Mouse (Mus musculus): ENCODE results near the gene Rbm26. TPM values are rescaled to one million over a fixed set of nuclear protein-coding genes. Genes with fewer than 3 reads are reported as not detected.

The Rbm26 gene
- polyA plus RNA-seq (2016; fragmentation: Nextera tagmentation; extraction: Ambion mirVana) = 51.0 and 51.1 TPM in 2 replicates

DNA sequence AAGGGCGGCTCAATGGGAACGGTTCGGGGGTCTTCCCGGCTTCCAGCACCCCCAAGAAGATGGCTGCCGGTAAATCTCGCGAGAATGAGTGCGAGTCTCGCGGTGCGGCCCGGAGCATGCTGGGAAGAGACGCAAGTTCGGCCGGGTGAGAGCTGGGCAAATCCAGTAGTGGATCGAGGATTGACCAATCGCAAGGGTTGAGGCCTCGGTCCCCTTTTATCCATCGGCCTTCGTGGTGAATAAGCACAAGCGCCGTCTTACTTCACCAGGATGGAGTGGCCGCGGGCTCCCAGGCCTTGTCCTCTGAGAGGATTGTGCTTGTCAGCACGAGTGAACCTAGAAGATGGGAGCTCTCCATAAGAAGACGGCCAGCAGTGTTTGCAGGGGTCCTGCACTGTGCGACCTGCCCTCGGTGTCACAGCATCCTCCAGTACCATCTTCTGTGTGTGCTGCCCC is at the start of gene Rbm26:
Rbm26 (minus strand) TSS at position 90 of the 456 bp plus-strand sequence.
- WGBS = under 1% methylated on average over 28 of the region's 28 CpGs
- no peaks in the 10 kb centered on the region for H3K9me3 ChIP-seq
- H3K27me3 ChIP-seq = no peaks in the 10 kb centered on the region
- H3K4me2 ChIP-seq (replicated peaks) = peak within 1 kb of the TSS; percentile 77
- peak within 1 kb of the TSS; percentile 96 for H3K27ac ChIP-seq
- H3K9ac ChIP-seq = peak within 1 kb of the TSS; percentile 98
- ATAC-seq (ENCODE audit: insufficient number of reproducible peaks, insufficient read depth, low FRiP score, low TSS enrichment) = peak; percentile 92
- H3K4me3 ChIP-seq = peak within 1 kb of the TSS; percentile 98
- no peaks in the 10 kb centered on the region for H3K36me3 ChIP-seq
- H3K4me1 ChIP-seq = peaks cover 12% of the 10 kb centered on the region

DNA sequence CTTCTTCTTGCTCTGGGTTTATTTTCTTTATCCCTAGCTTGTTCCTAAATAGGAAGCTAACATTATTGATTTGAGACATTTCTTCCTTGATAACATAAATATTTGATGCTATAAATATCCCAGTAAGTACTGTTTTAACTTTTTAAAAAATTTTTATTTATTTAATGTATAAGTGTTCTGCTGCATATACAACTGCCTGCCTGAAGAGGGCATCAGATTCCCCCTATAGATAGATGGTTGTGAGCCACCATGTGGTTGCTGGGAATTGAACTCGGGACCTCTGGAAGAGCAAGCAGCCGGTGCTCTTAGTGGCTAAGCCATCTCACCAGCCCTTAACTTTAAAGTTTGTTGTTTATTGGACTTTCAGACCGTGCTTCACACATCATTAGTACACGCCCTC is 48.7 kb upstream of the Rbm26 start:
- Histone ChIP-seq H3K9ac (no peak overlapping the region), H3K27me3 (no peaks in the 10 kb centered on the region), H3K27ac (no peak overlapping the region), H3K4me2 (replicated peaks) (no peak overlapping the region), H3K4me3 (no peak overlapping the region), H3K4me1 (no peaks in the 10 kb centered on the region), H3K9me3 (no peaks in the 10 kb centered on the region), H3K36me3 (no peaks in the 10 kb centered on the region)
- WGBS = 89% methylated on average over 4 of the region's 4 CpGs
- no peak for ATAC-seq (ENCODE audit: insufficient number of reproducible peaks, insufficient read depth, low FRiP score, low TSS enrichment)

DNA sequence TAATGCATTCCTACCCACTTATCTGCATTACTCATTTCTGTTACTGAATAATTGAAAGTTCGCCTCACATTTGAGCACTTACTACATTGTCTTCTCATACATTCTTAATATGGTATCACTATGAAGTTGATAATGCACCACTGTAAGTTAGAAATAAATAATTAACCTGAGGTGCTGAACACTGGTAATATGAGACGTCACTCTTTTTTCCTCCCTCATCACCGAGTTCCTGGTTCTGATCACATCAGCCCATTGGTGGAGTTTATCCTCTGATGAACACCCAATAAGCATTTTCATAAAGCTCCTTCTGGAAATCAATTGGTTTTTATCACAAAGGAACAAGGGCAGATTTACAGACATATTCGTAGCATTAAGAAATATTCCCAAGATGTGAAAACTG is 45.1 kb upstream of the Rbm26 start:
- Histone ChIP-seq H3K27ac (no peak overlapping the region), H3K9ac (no peak overlapping the region), H3K9me3 (no peaks in the 10 kb centered on the region), H3K36me3 (no peaks in the 10 kb centered on the region), H3K27me3 (no peaks in the 10 kb centered on the region), H3K4me1 (no peaks in the 10 kb centered on the region), H3K4me2 (replicated peaks) (no peak overlapping the region), H3K4me3 (no peak overlapping the region)
- 79% methylated on average over 4 of the region's 4 CpGs for WGBS
- no peak for ATAC-seq (ENCODE audit: insufficient number of reproducible peaks, insufficient read depth, low FRiP score, low TSS enrichment)

DNA sequence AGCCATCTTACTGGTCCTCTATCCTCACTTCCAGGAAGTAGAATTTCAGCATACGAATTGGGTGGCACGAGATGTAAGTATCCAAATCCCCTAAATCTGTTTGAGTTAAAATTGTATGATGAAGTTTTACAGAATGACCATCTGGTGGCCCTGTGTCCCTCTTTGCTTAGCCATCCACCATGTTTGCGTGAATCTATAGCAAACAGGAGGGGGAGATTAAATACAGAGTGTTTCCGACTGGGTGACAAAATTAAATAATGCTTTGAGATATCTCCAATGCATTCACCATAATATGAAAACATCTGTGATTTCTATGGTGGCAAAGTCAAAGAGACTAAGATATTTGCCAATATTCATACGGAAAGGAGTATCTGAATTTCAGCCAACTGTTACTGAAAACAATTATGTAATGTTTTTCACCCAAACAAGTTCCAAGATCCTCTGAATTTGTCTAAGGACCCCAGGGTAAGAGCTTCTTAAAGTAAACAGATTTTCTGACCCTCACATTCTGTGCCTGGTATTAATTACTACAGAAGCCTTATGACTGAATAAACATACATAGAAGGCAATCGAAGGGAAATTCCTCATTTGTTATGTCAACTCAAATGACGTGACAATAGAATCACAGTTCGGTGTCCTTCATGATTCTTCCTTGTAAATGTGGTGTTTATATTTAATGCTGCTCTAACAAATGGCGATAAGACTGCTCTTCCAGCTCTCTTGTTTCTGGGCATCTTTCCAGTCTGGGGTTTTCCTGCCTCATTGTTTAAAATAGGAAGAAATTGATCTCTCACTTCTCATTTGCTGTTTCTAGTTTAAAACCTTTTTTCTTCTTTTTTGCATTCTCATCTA is 42.6 kb upstream of the Rbm26 start:
- Histone ChIP-seq H3K27ac (no peak overlapping the region), H3K36me3 (no peaks in the 10 kb centered on the region), H3K9me3 (no peaks in the 10 kb centered on the region), H3K4me1 (no peaks in the 10 kb centered on the region), H3K9ac (no peak overlapping the region), H3K27me3 (no peaks in the 10 kb centered on the region), H3K4me3 (no peak overlapping the region), H3K4me2 (replicated peaks) (no peak overlapping the region)
- 56% methylated on average over 9 of the region's 9 CpGs for WGBS
- no peak for ATAC-seq (ENCODE audit: insufficient number of reproducible peaks, insufficient read depth, low FRiP score, low TSS enrichment)

DNA sequence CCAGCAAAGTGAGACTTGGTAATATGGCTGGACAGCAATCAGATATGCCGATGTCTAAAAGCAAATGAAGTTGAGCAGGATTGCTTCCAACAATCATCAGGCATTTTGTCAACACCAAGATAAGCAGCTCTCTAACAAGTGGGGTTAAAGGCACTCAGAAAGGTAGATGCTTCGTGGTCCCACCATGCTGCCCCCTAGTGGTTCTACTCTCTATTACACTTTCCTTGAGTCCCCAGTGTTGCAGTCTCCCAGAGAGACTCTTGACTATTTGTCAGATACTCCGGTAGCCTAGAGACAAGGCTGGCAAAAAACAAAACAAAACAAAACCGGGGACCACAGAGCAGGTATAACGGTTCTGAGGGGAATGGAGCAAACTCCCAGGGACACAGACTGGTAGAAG is 21.3 kb upstream of the Rbm26 start:
- WGBS = 58% methylated on average over 5 of the region's 5 CpGs
- no peak for ATAC-seq (ENCODE audit: insufficient number of reproducible peaks, insufficient read depth, low FRiP score, low TSS enrichment)
- Histone ChIP-seq H3K27ac (no peak overlapping the region), H3K4me1 (no peaks in the 10 kb centered on the region), H3K36me3 (no peaks in the 10 kb centered on the region), H3K4me2 (replicated peaks) (no peak overlapping the region), H3K9ac (no peak overlapping the region), H3K27me3 (no peaks in the 10 kb centered on the region), H3K9me3 (no peaks in the 10 kb centered on the region), H3K4me3 (no peak overlapping the region)

DNA sequence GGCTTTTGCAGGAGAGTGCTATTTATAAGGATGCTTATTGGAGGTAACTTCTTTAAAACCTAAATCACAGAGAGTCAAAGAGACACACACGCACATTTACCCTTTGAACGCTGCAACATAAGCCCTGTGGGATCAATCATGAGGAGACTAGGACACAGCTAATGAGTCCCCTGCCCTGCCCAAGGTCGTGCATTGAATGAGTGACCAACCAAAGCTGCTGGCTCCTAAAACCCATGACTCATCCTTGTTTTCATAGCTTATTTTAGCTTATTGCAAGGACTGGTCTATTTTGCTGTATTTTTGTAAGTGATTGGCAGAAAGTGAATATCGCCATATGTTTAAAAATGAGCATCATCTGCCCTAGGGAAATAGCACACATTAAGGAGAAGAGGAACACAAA is 17.6 kb upstream of the Rbm26 start:
- Histone ChIP-seq H3K9ac (no peak overlapping the region), H3K4me2 (replicated peaks) (no peak overlapping the region), H3K27ac (no peak overlapping the region), H3K36me3 (no peaks in the 10 kb centered on the region), H3K4me1 (no peaks in the 10 kb centered on the region), H3K4me3 (no peak overlapping the region), H3K9me3 (no peaks in the 10 kb centered on the region), H3K27me3 (no peaks in the 10 kb centered on the region)
- WGBS = 60% methylated on average over 4 of the region's 4 CpGs
- ATAC-seq (ENCODE audit: insufficient number of reproducible peaks, insufficient read depth, low FRiP score, low TSS enrichment) = no peak

DNA sequence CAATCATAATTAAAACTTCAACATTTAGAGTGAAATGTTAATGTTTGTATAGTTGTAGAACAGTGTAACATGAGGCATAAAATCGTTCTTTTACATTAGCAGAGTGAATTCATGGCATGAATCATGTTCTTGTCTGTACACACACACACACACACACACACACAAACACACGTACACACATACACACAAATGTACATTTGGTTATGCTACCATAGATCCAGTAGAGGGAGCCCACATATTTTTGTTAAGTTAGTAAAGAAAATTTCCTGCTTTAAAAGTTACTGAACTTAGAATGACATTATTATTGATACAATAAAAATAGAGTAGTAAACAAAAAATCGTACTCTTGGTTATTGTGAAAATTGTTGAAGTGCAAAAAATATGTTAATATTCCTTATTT is 7.7 kb upstream of the Rbm26 start:
- Histone ChIP-seq H3K4me2 (replicated peaks) (no peak overlapping the region), H3K9me3 (no peaks in the 10 kb centered on the region), H3K4me1 (no peaks in the 10 kb centered on the region), H3K9ac (no peak overlapping the region), H3K27me3 (no peaks in the 10 kb centered on the region), H3K4me3 (no peak overlapping the region), H3K27ac (no peak overlapping the region), H3K36me3 (no peaks in the 10 kb centered on the region)
- WGBS = 57% methylated on average over 3 of the region's 3 CpGs
- ATAC-seq (ENCODE audit: insufficient number of reproducible peaks, insufficient read depth, low FRiP score, low TSS enrichment) = no peak

DNA sequence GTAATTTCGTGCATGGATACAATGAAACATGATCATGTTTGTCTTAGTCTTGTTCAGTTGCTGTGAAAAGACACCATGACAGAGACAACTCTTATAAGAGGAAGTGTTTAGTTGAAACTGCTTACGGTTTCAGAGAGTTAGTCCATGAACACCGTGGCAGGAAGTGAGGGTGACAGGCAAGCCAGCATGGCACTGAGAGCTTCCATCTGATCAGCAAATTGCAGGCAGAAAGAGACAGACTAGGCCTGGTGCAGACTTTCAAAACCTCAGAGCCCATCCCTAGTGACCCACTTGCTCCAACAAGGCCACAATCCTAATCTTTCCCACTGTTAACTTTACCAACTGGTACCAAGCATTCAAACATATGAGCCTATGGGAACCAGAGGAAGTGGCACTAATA is 5.7 kb upstream of the Rbm26 start:
- no peak overlapping the region for H3K4me2 ChIP-seq (replicated peaks)
- no peaks in the 10 kb centered on the region for H3K4me1 ChIP-seq
- H3K4me3 ChIP-seq = no peak overlapping the region
- no peak for ATAC-seq (ENCODE audit: insufficient number of reproducible peaks, insufficient read depth, low FRiP score, low TSS enrichment)
- H3K27ac ChIP-seq = no peak overlapping the region
- no peaks in the 10 kb centered on the region for H3K36me3 ChIP-seq
- 74% methylated on average over 3 of the region's 3 CpGs for WGBS
- no peaks in the 10 kb centered on the region for H3K27me3 ChIP-seq
- H3K9me3 ChIP-seq = no peaks in the 10 kb centered on the region
- H3K9ac ChIP-seq = no peak overlapping the region

DNA sequence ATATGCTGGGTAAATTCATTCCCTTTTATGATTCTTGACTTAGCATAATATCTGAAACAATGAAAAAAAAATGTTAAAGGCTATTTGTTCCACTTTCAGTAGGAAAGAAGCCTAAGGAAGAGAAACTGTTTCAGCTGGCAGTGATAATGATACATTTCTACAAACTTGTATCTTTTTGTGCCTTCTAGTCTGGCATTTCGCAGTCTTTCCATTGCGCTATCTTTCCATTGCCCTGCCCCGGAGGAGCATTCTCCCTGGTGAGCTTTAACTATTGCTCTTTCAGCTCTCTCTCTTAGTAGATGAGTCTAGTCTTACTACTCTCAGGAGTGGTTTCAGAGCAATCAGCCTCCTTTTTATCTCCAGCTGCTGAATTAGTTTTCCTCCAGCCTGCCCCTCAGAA is 2.6 kb upstream of the Rbm26 start:
- Histone ChIP-seq H3K9me3 (no peaks in the 10 kb centered on the region), H3K27me3 (no peaks in the 10 kb centered on the region), H3K27ac (no peak overlapping the region), H3K4me1 (peaks cover 11% of the 10 kb centered on the region), H3K4me3 (no peak overlapping the region), H3K9ac (no peak overlapping the region), H3K4me2 (replicated peaks) (no peak overlapping the region), H3K36me3 (no peaks in the 10 kb centered on the region)
- WGBS = 94% methylated on average over 3 of the region's 3 CpGs
- no peak for ATAC-seq (ENCODE audit: insufficient number of reproducible peaks, insufficient read depth, low FRiP score, low TSS enrichment)

DNA sequence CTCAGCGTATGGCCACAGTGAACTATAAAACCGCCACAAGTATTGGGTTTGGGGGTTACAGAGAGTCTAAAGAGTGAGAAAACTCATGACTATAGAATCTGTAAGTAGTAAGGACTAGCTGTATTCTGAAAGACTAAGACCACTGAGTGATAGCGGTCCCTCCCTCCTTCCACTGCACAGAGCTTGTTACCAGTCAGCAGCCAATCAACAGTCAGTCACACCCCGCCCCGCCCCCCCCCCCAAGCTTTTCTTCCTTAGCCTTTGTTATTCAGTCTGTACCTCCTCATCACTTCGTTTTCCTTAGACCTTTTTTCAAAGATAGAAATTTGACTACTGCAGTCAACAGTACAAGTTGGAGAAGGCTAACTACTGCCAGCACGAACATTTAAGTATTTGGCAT is 1.9 kb upstream of the Rbm26 start:
- Histone ChIP-seq H3K4me1 (peaks cover 12% of the 10 kb centered on the region), H3K9me3 (no peaks in the 10 kb centered on the region), H3K4me3 (no peak overlapping the region), H3K4me2 (replicated peaks) (no peak overlapping the region), H3K27ac (no peak overlapping the region), H3K36me3 (no peaks in the 10 kb centered on the region), H3K27me3 (no peaks in the 10 kb centered on the region), H3K9ac (no peak overlapping the region)
- ATAC-seq (ENCODE audit: insufficient number of reproducible peaks, insufficient read depth, low FRiP score, low TSS enrichment) = no peak
- 53% methylated on average over 7 of the region's 7 CpGs for WGBS

DNA sequence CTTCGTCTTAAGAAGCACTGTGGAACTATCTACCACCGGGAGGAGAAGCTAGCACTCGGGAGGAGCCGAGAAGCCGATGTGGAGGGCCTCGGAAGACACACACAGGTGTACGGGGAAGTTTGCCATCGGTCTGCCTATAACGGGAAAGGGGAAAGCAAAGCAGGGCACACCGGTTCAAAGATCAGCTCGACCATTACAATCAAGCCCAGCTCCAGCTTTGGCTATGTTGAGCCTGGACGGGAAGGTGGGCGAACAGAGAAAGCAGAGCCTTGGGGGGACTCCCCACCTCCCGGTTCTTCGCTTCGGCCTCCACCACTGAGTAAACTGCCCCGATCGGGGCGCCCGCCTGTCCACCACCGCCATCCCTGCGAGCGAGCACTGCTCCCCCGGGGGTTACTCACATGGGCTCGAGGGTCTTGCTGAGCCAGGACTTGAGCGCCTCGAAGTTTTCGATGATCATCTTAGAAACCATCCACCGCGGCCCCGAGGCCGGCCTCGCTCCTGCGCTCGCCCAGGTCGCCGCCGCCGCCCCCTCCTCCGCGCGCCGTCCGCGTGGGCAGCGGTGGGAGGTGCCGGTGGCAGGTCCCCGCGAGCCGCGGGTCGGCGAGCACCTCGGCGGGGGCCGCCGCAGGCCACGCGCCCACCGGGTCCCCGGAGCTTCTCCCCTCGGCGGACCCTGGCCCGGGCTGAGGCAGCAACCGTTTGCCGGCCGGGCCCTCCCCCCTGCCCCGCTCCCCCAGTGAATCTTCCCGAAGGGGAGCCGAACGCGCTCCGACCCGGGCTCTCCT is 552 bp downstream of the Rbm26 start:
- WGBS = under 1% methylated on average over 68 of the region's 74 CpGs
- peak overlapping the region; percentile 98 for H3K9ac ChIP-seq
- peak; percentile 80 for ATAC-seq (ENCODE audit: insufficient number of reproducible peaks, insufficient read depth, low FRiP score, low TSS enrichment)
- H3K4me1 ChIP-seq = peaks cover 12% of the 10 kb centered on the region
- no peaks in the 10 kb centered on the region for H3K27me3 ChIP-seq
- H3K36me3 ChIP-seq = no peaks in the 10 kb centered on the region
- peak overlapping the region; percentile 98 for H3K4me3 ChIP-seq
- H3K9me3 ChIP-seq = no peaks in the 10 kb centered on the region
- H3K27ac ChIP-seq = peak overlapping the region; percentile 96
- H3K4me2 ChIP-seq (replicated peaks) = peak overlapping the region; percentile 77

DNA sequence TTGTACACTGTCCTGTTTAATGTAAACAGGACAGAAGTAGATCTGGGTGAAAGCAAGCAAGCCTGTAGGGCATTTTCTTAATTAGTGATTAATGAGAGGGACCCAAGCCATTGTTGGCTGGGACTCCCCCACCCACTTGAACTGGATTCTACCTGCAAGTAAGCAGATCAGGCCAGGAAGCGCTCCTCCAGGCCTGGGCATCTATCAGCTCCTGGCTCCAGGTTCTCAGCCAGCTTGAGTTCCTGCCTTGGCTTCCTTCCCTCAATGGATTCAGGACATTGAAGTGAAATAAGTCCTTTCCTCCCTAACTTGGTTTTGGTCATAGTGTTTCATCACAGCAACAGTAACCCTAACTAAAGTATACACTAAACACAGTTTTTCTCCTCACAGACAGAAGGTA is 9.9 kb downstream of the Rbm26 start:
- no peak overlapping the region for H3K9ac ChIP-seq
- H3K4me1 ChIP-seq = 0 out of 2 replicates have a peak, but pooled peaks cover 3% of the 10 kb centered on the region
- no peak overlapping the region for H3K4me2 ChIP-seq (replicated peaks)
- H3K9me3 ChIP-seq = no peaks in the 10 kb centered on the region
- no peaks in the 10 kb centered on the region; the same call in 1 of the 2 replicates for H3K36me3 ChIP-seq
- ATAC-seq (ENCODE audit: insufficient number of reproducible peaks, insufficient read depth, low FRiP score, low TSS enrichment) = no peak
- H3K27me3 ChIP-seq = no peaks in the 10 kb centered on the region
- no peak overlapping the region for H3K4me3 ChIP-seq
- 93% methylated on average over 1 of the region's 1 CpGs for WGBS
- no peak overlapping the region for H3K27ac ChIP-seq
